Mouse (Mus musculus): ENCODE measurements around the gene Fam50b.

GRCm38 (mm10) chr13:34793066-34793465, 58.4 kb downstream of the Fam50b start:
- TF ChIP-seq POLR2A (IDR thresholded peaks at IDR 0.05; ENCODE audit: borderline replicate concordance, extremely low read depth, low read depth, low read length) (no peak), CTCF (IDR thresholded peaks at IDR 0.05; ENCODE audit: insufficient read depth, low read length) (no peak)

All from lung, adult 2 months (tissue).